Mouse (Mus musculus): ENCODE measurements around the gene Rps6kb2. TPM values are rescaled to one million over a fixed set of nuclear protein-coding genes. Genes with fewer than 3 reads are reported as not detected.

The Rps6kb2 gene
- 47.8 and 56.7 TPM in 2 replicates for polyA plus RNA-seq (2015; fragmentation: Nextera tagmentation; extraction: Ambion mirVana)

DNA sequence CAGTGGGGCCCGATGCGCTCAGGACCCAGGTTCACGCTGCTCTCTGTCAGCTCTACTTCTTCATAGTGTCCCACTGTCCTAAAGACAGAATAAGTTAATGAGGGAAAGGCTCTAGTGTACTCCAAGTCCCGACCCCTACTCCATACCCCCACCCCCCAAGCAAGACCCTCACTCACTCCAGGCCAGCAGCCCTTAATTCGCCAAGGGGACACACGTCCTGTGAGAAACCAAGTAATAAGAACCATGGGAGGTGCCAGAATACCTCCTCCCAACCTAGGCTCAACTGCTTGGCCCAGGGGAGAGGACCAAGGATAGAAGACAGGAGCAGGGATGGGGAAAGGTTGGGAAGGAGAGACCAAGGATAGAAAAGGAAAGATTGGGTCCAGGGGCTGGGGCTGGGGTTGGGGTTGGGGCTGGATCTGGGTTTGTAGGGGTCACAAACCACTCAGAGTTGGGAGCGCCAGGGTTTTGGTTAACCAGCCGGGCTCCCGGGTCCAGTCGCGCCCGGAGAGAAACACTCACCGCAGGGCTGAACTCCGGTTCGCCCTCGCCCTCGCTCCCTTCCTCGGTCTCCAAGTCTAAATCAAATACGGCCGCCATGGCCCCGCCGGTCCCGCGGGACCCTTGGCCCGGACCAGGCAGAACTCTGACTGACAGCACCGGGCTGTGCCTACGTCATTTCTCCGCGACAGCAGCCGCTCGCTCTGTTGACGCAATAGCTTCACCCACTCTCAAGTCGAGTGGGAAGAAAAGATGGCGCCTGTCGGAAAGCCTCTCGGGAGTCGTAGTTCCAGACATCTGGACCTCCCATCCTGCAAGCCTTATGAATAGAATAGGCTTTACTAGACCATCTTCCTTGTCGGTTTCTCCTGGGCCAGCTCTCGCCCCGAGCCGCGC, at the start of gene Rps6kb2:
Rps6kb2 (minus strand) TSS at position 709 of the 897 bp plus-strand sequence.
- peak within 1 kb of the TSS; percentile 74 for H3K9ac ChIP-seq
- peak within 1 kb of the TSS; percentile 96 for H3K4me2 ChIP-seq
- WGBS, result 7% methylated on average over 42 of the region's 42 CpGs
- H3K9me3 ChIP-seq, result no peaks in the 10 kb centered on the region
- H3K4me3 ChIP-seq, result peak within 1 kb of the TSS; percentile 69
- peak within 1 kb of the TSS; percentile 74 for H3K27ac ChIP-seq (replicated peaks)
- peak; percentile 91 for ATAC-seq (ENCODE audit: low FRiP score, low read depth)
- H3K27me3 ChIP-seq, result no peaks in the 10 kb centered on the region
- peaks cover 27% of the 10 kb centered on the region for H3K36me3 ChIP-seq
- peaks cover 20% of the 10 kb centered on the region for H3K4me1 ChIP-seq (replicated peaks)

DNA sequence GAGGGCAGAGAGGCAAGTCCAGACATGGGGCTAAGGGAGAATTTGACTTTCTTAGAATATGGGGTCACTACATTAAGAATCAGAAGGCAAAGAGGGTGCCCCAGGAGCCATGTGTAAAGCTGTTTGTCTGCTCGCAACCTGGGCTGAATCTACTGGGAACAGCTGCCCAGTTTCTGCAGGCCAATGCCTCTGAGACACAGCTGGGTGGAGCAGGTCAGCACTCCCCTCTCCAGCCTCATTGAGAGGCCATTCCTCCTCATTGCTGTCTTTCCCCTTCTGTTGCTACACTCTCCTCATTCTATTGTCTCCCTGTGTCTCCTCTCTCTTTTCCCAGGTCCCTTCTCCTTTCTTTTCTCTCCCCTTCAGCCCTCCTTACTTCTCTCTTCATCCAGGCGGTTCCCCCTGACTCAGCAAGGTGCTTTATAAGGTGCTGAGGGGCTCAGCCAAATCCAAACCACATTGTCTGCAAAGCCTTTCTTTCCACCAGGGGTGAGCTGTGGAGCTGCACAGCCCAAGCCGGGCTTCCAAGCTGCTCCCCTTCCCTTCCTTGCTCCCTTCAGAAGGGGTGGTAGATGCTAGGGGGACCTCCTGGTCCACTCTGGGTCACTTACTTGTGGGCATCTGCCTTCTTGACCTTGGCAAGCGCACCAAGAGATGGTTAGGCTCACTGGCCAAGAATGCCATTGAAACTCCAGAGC, 48.9 kb upstream of the Rps6kb2 start:
- WGBS, result 24% methylated on average over 4 of the region's 4 CpGs
- no peaks in the 10 kb centered on the region for H3K9me3 ChIP-seq
- no peak for ATAC-seq (ENCODE audit: low FRiP score, low read depth)
- H3K27me3 ChIP-seq, result peaks cover 51% of the 10 kb centered on the region
- no peak overlapping the region for H3K27ac ChIP-seq (replicated peaks)
- H3K4me3 ChIP-seq, result no peak overlapping the region
- H3K4me1 ChIP-seq (replicated peaks), result peaks cover 38% of the 10 kb centered on the region
- no peak overlapping the region for H3K4me2 ChIP-seq
- H3K9ac ChIP-seq, result no peak overlapping the region
- no peaks in the 10 kb centered on the region for H3K36me3 ChIP-seq

DNA sequence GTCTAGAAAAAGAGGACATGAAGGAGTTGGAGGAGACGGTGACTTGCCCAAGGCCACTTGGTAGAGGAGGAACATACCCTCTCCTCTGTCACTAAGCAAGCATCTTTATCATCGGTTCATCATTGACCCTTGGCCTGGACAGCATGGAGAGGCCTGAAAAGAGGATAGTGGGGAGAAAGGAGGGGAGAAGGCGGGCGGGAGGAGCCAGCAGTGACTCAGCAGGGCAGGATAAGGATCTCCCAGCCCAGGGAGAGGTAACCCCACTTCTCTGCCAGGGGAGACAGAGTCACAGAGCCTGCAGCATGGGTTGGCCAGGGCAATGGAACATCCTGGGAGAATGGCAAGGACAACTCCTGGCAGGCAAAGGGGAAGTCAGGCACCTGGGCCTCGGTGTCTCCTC, 45.4 kb upstream of the Rps6kb2 start:
- Histone ChIP-seq H3K27me3 (peaks cover 24% of the 10 kb centered on the region), H3K4me3 (no peak overlapping the region), H3K4me2 (no peak overlapping the region), H3K9me3 (no peaks in the 10 kb centered on the region), H3K27ac (replicated peaks) (no peak overlapping the region), H3K4me1 (replicated peaks) (peaks cover 6% of the 10 kb centered on the region), H3K9ac (no peak overlapping the region), H3K36me3 (no peaks in the 10 kb centered on the region)
- 70% methylated on average over 5 of the region's 5 CpGs for WGBS
- ATAC-seq (ENCODE audit: low FRiP score, low read depth), result no peak

DNA sequence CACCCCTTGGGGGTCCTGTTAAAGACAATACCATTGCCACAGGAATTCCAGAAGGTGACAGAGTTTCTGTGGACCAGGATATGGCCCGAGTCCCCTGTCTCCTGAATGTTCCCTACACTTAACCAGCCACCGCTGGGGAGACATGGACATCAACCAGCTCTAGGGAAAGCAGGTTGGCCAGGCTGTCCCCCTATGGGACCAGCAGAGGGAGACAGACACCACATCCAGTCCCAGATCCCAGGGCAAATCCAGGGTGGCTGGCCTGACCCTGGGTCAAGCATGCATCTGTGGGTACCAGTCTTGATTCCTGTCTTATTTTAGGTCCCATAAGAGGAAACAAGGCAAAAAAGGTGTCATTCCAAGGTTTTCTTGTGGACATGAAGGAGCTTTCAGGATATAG, 43.8 kb upstream of the Rps6kb2 start:
- no peak overlapping the region for H3K27ac ChIP-seq (replicated peaks)
- no peak overlapping the region for H3K4me2 ChIP-seq
- H3K27me3 ChIP-seq, result peaks cover 11% of the 10 kb centered on the region
- no peak for ATAC-seq (ENCODE audit: low FRiP score, low read depth)
- 2% methylated on average over 2 of the region's 2 CpGs for WGBS
- no peaks in the 10 kb centered on the region for H3K36me3 ChIP-seq
- H3K4me1 ChIP-seq (replicated peaks), result peaks cover 10% of the 10 kb centered on the region
- no peak overlapping the region for H3K9ac ChIP-seq
- no peak overlapping the region for H3K4me3 ChIP-seq
- no peaks in the 10 kb centered on the region for H3K9me3 ChIP-seq

DNA sequence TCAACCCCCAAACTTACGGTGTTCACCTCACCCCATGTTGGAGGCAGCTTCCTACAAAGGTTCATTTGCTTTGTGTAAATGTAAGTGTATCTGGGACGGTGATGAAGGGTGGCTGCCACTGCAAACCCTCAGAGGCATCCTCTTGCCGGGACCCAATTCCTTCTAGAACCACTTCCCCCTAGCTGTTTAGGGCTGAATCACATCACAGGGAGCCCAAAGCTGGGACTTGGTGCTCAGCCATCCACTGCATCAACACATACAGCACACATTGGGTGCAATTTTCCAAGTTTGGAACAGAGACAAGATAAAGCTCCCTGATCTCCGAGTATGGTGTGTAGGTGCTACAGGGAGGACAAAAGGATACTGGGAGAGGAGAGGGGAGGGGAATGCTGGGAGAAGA, 41.7 kb upstream of the Rps6kb2 start:
- no peak overlapping the region for H3K9ac ChIP-seq
- H3K4me3 ChIP-seq, result no peak overlapping the region
- ATAC-seq (ENCODE audit: low FRiP score, low read depth), result no peak
- WGBS, result 62% methylated on average over 4 of the region's 4 CpGs
- H3K4me1 ChIP-seq (replicated peaks), result peaks cover 26% of the 10 kb centered on the region
- no peak overlapping the region for H3K27ac ChIP-seq (replicated peaks)
- no peaks in the 10 kb centered on the region for H3K36me3 ChIP-seq
- no peaks in the 10 kb centered on the region for H3K9me3 ChIP-seq
- no peaks in the 10 kb centered on the region for H3K27me3 ChIP-seq
- no peak overlapping the region for H3K4me2 ChIP-seq

DNA sequence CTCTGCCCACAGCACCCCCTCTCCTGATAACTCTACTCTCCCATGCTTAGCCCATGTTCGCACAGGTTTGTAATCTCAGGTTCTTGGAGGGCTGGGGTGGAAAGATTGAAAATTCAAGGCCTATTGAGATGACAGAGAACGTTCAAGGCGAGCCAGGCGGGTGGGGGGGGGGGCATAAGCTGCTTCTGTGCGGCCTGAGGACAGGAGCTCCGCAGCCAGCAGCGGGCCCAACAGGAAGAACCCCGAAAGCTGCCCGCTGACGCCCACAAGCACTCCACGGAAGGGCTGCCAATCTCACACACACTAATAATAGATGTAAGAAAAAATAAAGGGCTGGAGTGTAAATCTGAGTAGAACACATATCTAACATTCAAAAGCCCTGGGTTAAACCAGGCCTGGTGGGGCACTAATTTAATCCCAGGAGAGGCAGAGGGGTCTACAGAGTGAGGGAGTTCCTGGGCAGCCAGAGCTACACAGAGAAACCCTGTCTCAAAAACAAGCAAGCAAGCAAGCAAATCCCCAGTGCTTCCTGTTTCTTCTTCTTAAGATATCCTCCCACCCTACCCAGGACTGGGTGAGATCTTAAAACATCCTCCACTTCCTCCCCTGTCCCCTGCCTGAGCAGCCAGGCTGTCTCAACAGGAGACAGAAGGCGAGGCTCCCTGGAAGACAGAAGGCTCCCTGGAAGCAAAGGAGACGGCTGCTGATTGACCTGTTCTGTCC, 40.6 kb upstream of the Rps6kb2 start:
- 63% methylated on average over 13 of the region's 13 CpGs for WGBS
- H3K4me2 ChIP-seq, result no peak overlapping the region
- no peak overlapping the region for H3K4me3 ChIP-seq
- no peaks in the 10 kb centered on the region for H3K27me3 ChIP-seq
- H3K4me1 ChIP-seq (replicated peaks), result peaks cover 27% of the 10 kb centered on the region
- no peaks in the 10 kb centered on the region for H3K9me3 ChIP-seq
- H3K27ac ChIP-seq (replicated peaks), result no peak overlapping the region
- no peak overlapping the region for H3K9ac ChIP-seq
- no peak for ATAC-seq (ENCODE audit: low FRiP score, low read depth)
- H3K36me3 ChIP-seq, result no peaks in the 10 kb centered on the region

DNA sequence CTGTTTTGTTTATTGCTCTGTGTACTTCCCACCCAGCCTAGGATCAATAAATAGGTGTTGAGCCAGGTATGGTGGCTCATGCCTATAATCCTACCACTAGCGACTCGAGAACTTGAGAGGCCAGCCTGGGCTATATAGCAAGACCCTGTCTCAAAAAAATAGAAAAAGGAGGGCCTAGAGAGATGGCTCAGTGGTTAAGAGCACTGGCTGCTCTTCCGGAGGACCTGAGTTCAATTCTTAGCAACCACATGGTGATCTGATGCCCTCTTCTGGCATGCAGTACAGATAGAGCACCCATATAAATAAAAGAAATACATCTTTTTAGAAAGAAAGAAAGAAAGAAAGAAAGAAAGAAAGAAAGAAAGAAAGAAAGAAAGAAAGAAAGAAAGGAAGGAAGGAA, 40.0 kb upstream of the Rps6kb2 start:
- Histone ChIP-seq H3K4me3 (no peak overlapping the region), H3K9ac (no peak overlapping the region), H3K27ac (replicated peaks) (no peak overlapping the region), H3K36me3 (no peaks in the 10 kb centered on the region), H3K9me3 (no peaks in the 10 kb centered on the region), H3K4me1 (replicated peaks) (peaks cover 27% of the 10 kb centered on the region), H3K27me3 (no peaks in the 10 kb centered on the region), H3K4me2 (no peak overlapping the region)
- 64% methylated on average over 3 of the region's 3 CpGs for WGBS
- ATAC-seq (ENCODE audit: low FRiP score, low read depth), result no peak

DNA sequence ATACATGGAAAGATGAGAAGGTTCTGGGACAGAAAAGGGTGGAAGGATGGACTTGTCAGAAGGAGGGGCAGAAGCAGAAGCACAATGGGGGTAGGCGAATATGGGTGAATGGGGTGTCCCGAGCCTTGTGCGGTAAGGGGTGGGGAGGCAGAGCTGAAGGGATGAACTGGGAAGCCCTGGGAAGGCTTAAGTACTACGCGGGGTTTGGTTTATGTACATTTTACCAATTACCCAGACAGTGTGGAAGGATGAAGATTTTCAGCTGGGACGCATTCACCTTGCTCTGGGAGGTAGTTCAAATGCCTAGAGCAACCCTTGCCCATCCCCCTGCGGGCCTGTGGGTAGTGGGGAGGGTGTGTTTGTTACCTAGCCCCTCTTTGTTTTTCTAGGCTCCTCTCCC, 39.0 kb upstream of the Rps6kb2 start:
- peaks cover 2% of the 10 kb centered on the region; the same call in 1 of the 2 replicates for H3K36me3 ChIP-seq
- peak overlapping the region; percentile 70 for H3K9ac ChIP-seq
- H3K4me3 ChIP-seq, result peak overlapping the region; percentile 62
- no peak; the same call in 1 of the 2 replicates for ATAC-seq (ENCODE audit: low FRiP score, low read depth)
- no peaks in the 10 kb centered on the region for H3K9me3 ChIP-seq
- WGBS, result 31% methylated on average over 7 of the region's 7 CpGs
- H3K27ac ChIP-seq (replicated peaks), result peak overlapping the region; percentile 55
- H3K27me3 ChIP-seq, result no peaks in the 10 kb centered on the region
- peak overlapping the region; percentile 94 for H3K4me2 ChIP-seq
- peaks cover 27% of the 10 kb centered on the region for H3K4me1 ChIP-seq (replicated peaks)

DNA sequence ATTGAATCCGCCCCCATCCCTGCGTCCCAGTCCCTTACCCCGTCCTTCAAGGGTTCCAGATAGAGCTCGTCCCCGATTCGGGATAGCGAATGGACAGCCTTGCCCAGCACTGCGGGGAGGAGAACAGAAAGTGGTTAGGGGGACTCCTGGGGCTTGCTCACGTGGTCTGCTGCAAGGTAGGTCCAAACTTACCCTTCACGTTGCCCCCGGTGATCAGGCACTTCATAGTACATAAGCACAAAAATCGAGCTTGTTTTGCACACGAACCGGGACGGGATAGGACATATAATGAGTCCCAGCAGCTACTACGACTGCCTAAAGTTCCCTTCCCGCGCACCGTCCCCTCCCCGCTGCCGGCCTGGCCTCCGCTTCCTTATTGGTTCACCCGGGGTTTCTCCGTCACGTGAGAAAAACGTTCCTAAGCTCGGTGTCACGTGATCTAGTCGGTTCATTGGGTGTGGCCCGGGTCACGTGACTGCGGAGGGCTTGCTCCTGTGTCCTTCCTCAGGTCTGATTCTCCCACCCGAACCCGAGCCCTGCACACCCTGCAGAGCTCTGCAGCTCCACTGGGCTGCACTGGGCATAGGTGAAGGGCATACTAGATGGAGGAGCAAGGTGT, 38.2 kb upstream of the Rps6kb2 start, which contains the start of gene Rad9a:
Rad9a (minus strand) TSS at position 372 of the 619 bp plus-strand sequence.
- peak; percentile 85 for ATAC-seq (ENCODE audit: low FRiP score, low read depth)
- Histone ChIP-seq H3K4me1 (replicated peaks) (peaks cover 32% of the 10 kb centered on the region), H3K36me3 (peaks cover 6% of the 10 kb centered on the region), H3K9ac (peak within 1 kb of the TSS; percentile 70), H3K27ac (replicated peaks) (peak within 1 kb of the TSS; percentile 55), H3K4me3 (peak within 1 kb of the TSS; percentile 62), H3K4me2 (peak within 1 kb of the TSS; percentile 94), H3K9me3 (no peaks in the 10 kb centered on the region), H3K27me3 (no peaks in the 10 kb centered on the region)
- WGBS, result under 1% methylated on average over 34 of the region's 34 CpGs

DNA sequence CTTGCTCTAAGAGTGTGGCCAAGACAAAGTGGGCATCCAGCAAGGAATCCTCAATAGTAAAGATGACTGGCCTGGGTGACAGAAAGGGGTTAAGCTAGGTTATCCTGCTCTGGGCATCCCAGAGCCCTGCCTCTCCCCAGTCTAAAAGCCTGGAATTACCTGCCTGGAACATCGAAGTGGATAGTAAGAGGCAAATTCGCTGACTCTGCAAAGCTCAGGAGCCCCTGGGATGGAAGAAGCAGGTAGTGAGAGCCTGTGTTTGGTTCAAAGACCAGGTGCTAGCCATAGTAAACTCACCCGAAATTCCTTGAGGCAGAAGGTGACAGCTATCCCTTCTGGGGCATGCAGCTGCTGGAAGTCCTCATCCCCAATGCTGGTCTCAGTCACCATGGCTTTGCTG, 34.0 kb upstream of the Rps6kb2 start:
- ATAC-seq (ENCODE audit: low FRiP score, low read depth), result no peak
- Histone ChIP-seq H3K4me1 (replicated peaks) (peaks cover 56% of the 10 kb centered on the region), H3K36me3 (peaks cover 30% of the 10 kb centered on the region), H3K27me3 (no peaks in the 10 kb centered on the region), H3K9ac (no peak overlapping the region), H3K27ac (replicated peaks) (no peak overlapping the region), H3K4me2 (no peak overlapping the region), H3K4me3 (no peak overlapping the region), H3K9me3 (no peaks in the 10 kb centered on the region)
- WGBS, result 77% methylated on average over 3 of the region's 3 CpGs

DNA sequence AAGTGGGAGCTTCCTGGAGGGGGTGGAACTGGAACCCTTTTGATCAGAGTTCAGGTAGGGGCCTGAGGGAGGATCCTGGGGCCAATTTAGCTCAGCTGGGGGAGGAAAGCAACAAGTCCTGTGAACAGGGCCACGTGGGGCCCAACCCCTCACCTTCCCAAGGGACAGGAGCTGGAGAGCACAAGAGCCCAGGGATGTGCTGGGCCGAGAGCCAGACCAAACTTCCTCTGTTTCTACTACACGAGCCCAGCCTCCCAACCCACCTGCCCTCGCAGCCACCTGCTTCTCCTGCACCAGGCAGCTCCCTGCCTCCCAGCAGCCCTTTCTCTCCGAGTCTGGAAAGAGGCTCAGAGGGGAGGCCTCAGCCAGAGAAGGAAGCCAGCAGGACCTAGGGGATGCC, 33.4 kb upstream of the Rps6kb2 start:
- no peaks in the 10 kb centered on the region for H3K9me3 ChIP-seq
- no peaks in the 10 kb centered on the region for H3K27me3 ChIP-seq
- peaks cover 30% of the 10 kb centered on the region for H3K36me3 ChIP-seq
- H3K27ac ChIP-seq (replicated peaks), result no peak overlapping the region
- no peak for ATAC-seq (ENCODE audit: low FRiP score, low read depth)
- no peak overlapping the region for H3K4me3 ChIP-seq
- 66% methylated on average over 5 of the region's 5 CpGs for WGBS
- H3K4me1 ChIP-seq (replicated peaks), result peaks cover 53% of the 10 kb centered on the region
- no peak overlapping the region for H3K4me2 ChIP-seq
- no peak overlapping the region for H3K9ac ChIP-seq
